Mouse (Mus musculus) heart, postnatal 10 days (tissue): ENCODE measurements at regions not wholly inside any gene's neighbourhood (a gene's known extent, or its start where the extent isn't known, plus 50 kb on each side); places are given as distances from the start of the nearest gene placed in this dataset.
"Not testable (repeated sequence)": the region's sequence is repeated elsewhere in the genome, so short reads cannot be mapped to it uniquely, and the experiment has no call there.

Experiments
- DNase-seq, 2 experiments: peaks; one replicate each; pipeline ENCODE4 v3.0.0; 2021
- intact Hi-C: fragments of 180-260 bp; cut with DNase I; formaldehyde crosslinking; loops from one replicate; pipeline ENCODE4 v1.15.1; 2025

- intact Hi-C loops: no loop called here
- no peak for DNase-seq
Measured at GRCm38 (mm10) chr4:110038696-110039095, 60.8 kb downstream of the Dmrta2 start.

GRCm38 (mm10) chr4:110044851-110045618 lies 67.2 kb downstream of the Dmrta2 start:
- intact Hi-C loops: no loop called here
- DNase-seq: no peak

- no peak for DNase-seq
- intact Hi-C loops: no loop called here
Measured at GRCm38 (mm10) chr4:110045651-110046269, 67.9 kb downstream of the Dmrta2 start.

GRCm38 (mm10) chr4:110046270-110046651 lies 68.4 kb downstream of the Dmrta2 start:
- intact Hi-C loops: no loop called here
- no peak for DNase-seq

GRCm38 (mm10) chr4:110050393-110051280 lies 72.8 kb downstream of the Dmrta2 start:
- intact Hi-C loops: loop anchor here (1.0 to 10.0 kb wide), 5 partner anchors 79 to 1577 kb away; no protein-coding TSS in a partner anchor
- peak; percentile 88 to 92 for DNase-seq

GRCm38 (mm10) chr4:110051281-110051665 lies 73.4 kb downstream of the Dmrta2 start:
- intact Hi-C loops: loop anchor here (1.0 to 10.0 kb wide), 5 partner anchors 78 to 1576 kb away; no protein-coding TSS in a partner anchor
- no peak for DNase-seq

GRCm38 (mm10) chr4:110051872-110052271 lies 74.0 kb downstream of the Dmrta2 start:
- intact Hi-C loops: loop anchor here (1.0 to 10.0 kb wide), 5 partner anchors 77 to 1575 kb away; no protein-coding TSS in a partner anchor

GRCm38 (mm10) chr4:110052998-110053397 lies 75.1 kb downstream of the Dmrta2 start:
- intact Hi-C loops: loop anchor here (5.0 to 10.0 kb wide), 3 partner anchors 442 to 1574 kb away; no protein-coding TSS in a partner anchor
- DNase-seq: no peak

More at GRCm38 (mm10) chr4:110051872-110052271, 74.0 kb downstream of the Dmrta2 start:
- no peak for DNase-seq

GRCm38 (mm10) chr4:110073836-110074235 lies 96.0 kb downstream of the Dmrta2 start:
- no peak for DNase-seq
- intact Hi-C loops: no loop called here

GRCm38 (mm10) chr4:110083371-110083770 lies 105.5 kb downstream of the Dmrta2 start:
- intact Hi-C loops: no loop called here
- DNase-seq: no peak

- intact Hi-C loops: loop anchor here (1.0 kb wide), 1 partner anchor 32 kb away; no protein-coding TSS in a partner anchor
Measured at GRCm38 (mm10) chr4:110087570-110088247, 109.9 kb downstream of the Dmrta2 start.

GRCm38 (mm10) chr4:110093040-110093820 lies 115.4 kb downstream of the Dmrta2 start:
- intact Hi-C loops: no loop called here
- no peak for DNase-seq

More at GRCm38 (mm10) chr4:110087570-110088247, 109.9 kb downstream of the Dmrta2 start:
- DNase-seq: peak; percentile 76 to 80

- no peak for DNase-seq
- intact Hi-C loops: no loop called here
Measured at GRCm38 (mm10) chr4:110094541-110094940, 116.7 kb downstream of the Dmrta2 start.

- intact Hi-C loops: no loop called here
- DNase-seq: no peak
Measured at GRCm38 (mm10) chr4:110095760-110096593, 118.1 kb downstream of the Dmrta2 start.

GRCm38 (mm10) chr4:110104119-110104518 lies 126.3 kb downstream of the Dmrta2 start:
- DNase-seq, intact Hi-C loops: not testable (repeated sequence)

GRCm38 (mm10) chr4:110106620-110107243 lies 128.9 kb downstream of the Dmrta2 start:
- intact Hi-C loops: no loop called here
- DNase-seq: no peak

GRCm38 (mm10) chr4:110119438-110119837 lies 141.6 kb downstream of the Dmrta2 start:
- intact Hi-C loops: loop anchor here (1.0 kb wide), 1 partner anchor 31 kb away; no protein-coding TSS in a partner anchor
- peak; percentile 31 to 57 for DNase-seq

- intact Hi-C loops: loop anchor here (1.0 to 10.0 kb wide), 2 partner anchors 32 to 375 kb away; no protein-coding TSS in a partner anchor
- no peak for DNase-seq
Measured at GRCm38 (mm10) chr4:110119874-110120273, 142.0 kb downstream of the Dmrta2 start.
